Mouse (Mus musculus) neural tube, embryonic 12.5 days (tissue): Measurements from ENCODE around the gene Crtc3. TPM values are rescaled to one million over a fixed set of nuclear protein-coding genes. Genes with fewer than 3 reads are reported as not detected.

Experiments
- ATAC-seq: fragments of 200-750 bp; cut with Nextera tagmentation; 2 replicates; pipeline ENCODE4 v1.8.0; 2017; ENCODE audit warnings: low read depth, mild to moderate bottlenecking, moderate TSS enrichment, moderate library complexity; ENCODE audit not compliant: low FRiP score
- H3K27ac ChIP-seq: fragments of 300-500 bp; sonication (generic); 2 replicates; pipeline ENCODE4 v1.5.1; 2016
- H3K27me3 ChIP-seq: fragments of 300-500 bp; sonication (generic); replicated peaks from 2 replicates; pipeline ENCODE4 v1.6.1; 2016; ENCODE audit warnings: mild to moderate bottlenecking
- H3K36me3 ChIP-seq: fragments of 300-500 bp; sonication (generic); 2 replicates; pipeline ENCODE4 v1.6.1; 2016; ENCODE audit warnings: mild to moderate bottlenecking
- H3K4me1 ChIP-seq: fragments of 300-500 bp; sonication (generic); 2 replicates; pipeline ENCODE4 v1.6.1; 2016
- H3K4me2 ChIP-seq: fragments of 300-500 bp; sonication (generic); replicated peaks from 2 replicates; pipeline ENCODE4 v1.6.1; 2016; ENCODE audit warnings: mild to moderate bottlenecking
- H3K4me3 ChIP-seq: fragments of 300-500 bp; sonication (generic); 2 replicates; pipeline ENCODE4 v1.5.1; 2016
- H3K9ac ChIP-seq: fragments of 300-500 bp; sonication (generic); 2 replicates; pipeline ENCODE4 v1.6.1; 2016; ENCODE audit warnings: mild to moderate bottlenecking
- H3K9me3 ChIP-seq: fragments of 300-500 bp; sonication (generic); 2 replicates; pipeline ENCODE4 v1.6.1; 2016; ENCODE audit warnings: mild to moderate bottlenecking
- WGBS: fragments of 180-500 bp; shearing (Covaris S2); methylation state at CpG from one replicate; pipeline ENCODE4 v1.1.7; 2016; 5-methylcytosine and 5-hydroxymethylcytosine counted together
- polyA plus RNA-seq: library from polyadenylated mRNA; unstranded; fragments of >200 nt; fragmentation: Nextera tagmentation; extraction: Ambion mirVana; gene quantifications from 2 replicates; pipeline ENCODE4 v1.2.1, GENCODE M21; 2016

Crtc3 gene
- polyA plus RNA-seq, 1 experiment from 2014 or later = 14.6 TPM

DNA sequence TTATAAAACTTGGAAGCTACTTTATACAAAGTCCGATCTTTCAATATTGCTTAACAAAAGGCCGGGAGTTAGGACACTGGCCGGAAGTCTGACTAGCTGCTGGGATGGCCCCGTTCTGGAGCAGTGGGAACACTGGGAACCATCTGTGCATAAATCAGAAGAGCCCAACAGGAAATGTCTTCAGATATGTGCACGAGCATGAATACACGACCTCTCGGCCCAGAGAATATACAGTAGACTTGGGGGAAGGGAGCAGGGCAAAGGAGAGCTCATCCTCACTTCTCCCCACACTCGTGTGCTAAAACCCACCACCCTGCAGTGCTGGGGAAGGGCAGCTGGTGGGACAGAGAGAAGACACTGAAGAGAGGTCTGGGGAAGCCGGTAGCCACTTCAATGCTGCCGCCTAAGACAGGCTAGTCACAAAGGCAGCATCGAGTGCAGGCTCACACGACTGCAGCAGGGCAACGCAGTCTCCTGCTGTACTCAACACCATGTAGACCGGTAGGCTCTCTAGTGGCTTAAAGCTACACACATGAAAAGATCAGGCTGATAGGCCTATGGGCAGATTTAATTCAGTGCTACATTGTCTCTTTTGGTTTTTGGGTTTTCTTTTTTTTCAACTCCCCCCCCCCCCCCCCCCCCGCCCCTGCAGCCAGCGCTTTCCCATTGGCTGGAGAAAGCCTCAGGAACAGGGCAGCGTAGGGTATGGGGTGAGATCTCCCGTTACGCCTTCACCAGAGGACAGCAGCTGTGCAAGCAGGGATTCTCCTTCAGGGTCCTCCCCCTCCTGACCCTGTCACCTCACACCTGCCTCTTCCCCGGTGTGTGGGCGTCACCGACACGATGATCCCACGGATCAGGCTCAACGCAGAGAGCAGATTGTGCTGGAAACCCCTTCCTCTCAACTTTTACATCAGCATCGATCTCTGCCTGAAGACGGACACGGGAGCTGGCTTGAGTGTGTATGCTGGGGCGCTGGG lies 101.7 kb downstream of the Crtc3 start:
- 31% methylated on average over 27 of the region's 29 CpGs for WGBS
- no peak overlapping the region; the same call in 1 of the 2 replicates for H3K9ac ChIP-seq

DNA sequence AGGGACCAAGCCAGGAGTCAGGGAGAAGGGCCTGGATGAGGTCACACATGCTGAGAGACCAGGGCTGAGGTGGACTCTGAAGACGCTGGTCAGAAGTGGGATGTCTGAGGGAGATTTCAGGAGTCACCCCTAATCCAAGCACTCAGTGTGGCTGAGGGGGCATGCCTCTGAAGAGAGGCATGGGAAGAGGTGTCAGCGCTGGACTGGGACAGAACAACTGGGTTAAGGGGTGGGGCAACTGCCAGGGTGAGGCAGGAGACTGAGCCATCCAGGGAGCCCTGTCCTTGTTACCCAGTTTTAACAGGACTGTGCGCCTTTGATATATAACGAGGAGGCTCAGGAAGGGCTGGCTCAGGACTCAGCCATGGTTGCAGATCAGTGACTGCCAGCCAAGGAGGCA lies 102.5 kb downstream of the Crtc3 start:
- H3K27me3 ChIP-seq = no peaks in the 10 kb centered on the region
- peaks cover 18% of the 10 kb centered on the region for H3K36me3 ChIP-seq
- H3K4me1 ChIP-seq = peaks cover 10% of the 10 kb centered on the region
- no peak overlapping the region for H3K27ac ChIP-seq
- WGBS = 65% methylated on average over 4 of the region's 4 CpGs
- no peaks in the 10 kb centered on the region for H3K9me3 ChIP-seq
- H3K9ac ChIP-seq = no peak overlapping the region
- no peak overlapping the region for H3K4me2 ChIP-seq
- no peak for ATAC-seq
- H3K4me3 ChIP-seq = no peak overlapping the region

More for the DNA sequence above, 101.7 kb downstream of the Crtc3 start:
- ATAC-seq = peak; percentile 69
- Histone ChIP-seq H3K9me3 (no peaks in the 10 kb centered on the region), H3K27me3 (no peaks in the 10 kb centered on the region), H3K4me2 (peak overlapping the region; percentile 46), H3K36me3 (peaks cover 25% of the 10 kb centered on the region), H3K4me1 (peaks cover 10% of the 10 kb centered on the region), H3K27ac (no peak overlapping the region), H3K4me3 (peak overlapping the region; percentile 7; the same call in 1 of the 2 replicates)

DNA sequence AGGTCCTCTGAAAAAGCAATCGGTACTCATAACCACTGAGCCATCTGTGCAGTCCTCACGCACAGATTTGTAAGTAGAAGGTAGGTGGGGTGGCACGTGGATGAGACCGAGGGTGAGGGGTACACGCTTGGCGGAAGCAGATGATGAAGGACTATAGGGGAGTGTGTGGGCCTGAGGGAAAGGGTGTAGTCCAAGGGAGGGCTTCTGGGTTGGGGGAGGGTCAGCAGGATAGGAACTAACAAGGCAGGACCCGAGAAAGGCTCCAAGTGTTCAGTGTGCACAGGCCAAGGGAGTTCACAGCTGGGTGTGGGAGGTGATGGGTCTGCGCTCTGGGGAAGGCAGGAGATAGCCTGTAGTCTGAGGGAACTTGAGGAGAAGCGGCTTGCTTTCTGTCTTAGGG lies 103.3 kb downstream of the Crtc3 start:
- Histone ChIP-seq H3K27me3 (no peaks in the 10 kb centered on the region), H3K9ac (no peak overlapping the region), H3K4me2 (no peak overlapping the region), H3K4me3 (no peak overlapping the region), H3K36me3 (peaks cover 15% of the 10 kb centered on the region), H3K9me3 (no peaks in the 10 kb centered on the region), H3K4me1 (peaks cover 10% of the 10 kb centered on the region), H3K27ac (no peak overlapping the region)
- no peak for ATAC-seq
- WGBS = 83% methylated on average over 9 of the region's 9 CpGs

DNA sequence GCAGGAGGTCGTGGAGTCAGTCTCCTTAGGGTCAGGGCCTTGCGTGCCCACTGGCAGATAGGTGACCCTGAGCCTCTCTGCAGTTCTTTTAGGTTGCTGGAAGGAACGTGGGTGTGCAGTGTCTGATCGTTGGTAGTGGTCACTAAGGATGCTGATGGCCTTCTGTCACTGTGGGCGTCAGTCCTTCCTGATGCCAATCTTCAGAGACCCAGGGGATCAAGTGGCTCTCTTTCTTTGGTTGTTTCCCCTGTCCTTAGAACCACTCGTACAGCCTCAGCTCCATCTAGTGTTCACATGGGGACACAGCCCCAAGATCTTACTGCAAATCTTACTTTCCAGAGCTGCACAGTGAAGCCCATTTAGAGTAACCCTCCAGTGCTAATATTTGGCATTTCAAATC lies 104.7 kb downstream of the Crtc3 start:
- no peak overlapping the region for H3K9ac ChIP-seq
- H3K4me3 ChIP-seq = no peak overlapping the region
- no peaks in the 10 kb centered on the region for H3K27me3 ChIP-seq
- no peak for ATAC-seq
- no peaks in the 10 kb centered on the region for H3K9me3 ChIP-seq
- peaks cover 10% of the 10 kb centered on the region for H3K4me1 ChIP-seq
- H3K36me3 ChIP-seq = peaks cover 1% of the 10 kb centered on the region
- H3K4me2 ChIP-seq = no peak overlapping the region
- 51% methylated on average over 6 of the region's 6 CpGs for WGBS
- no peak overlapping the region for H3K27ac ChIP-seq

DNA sequence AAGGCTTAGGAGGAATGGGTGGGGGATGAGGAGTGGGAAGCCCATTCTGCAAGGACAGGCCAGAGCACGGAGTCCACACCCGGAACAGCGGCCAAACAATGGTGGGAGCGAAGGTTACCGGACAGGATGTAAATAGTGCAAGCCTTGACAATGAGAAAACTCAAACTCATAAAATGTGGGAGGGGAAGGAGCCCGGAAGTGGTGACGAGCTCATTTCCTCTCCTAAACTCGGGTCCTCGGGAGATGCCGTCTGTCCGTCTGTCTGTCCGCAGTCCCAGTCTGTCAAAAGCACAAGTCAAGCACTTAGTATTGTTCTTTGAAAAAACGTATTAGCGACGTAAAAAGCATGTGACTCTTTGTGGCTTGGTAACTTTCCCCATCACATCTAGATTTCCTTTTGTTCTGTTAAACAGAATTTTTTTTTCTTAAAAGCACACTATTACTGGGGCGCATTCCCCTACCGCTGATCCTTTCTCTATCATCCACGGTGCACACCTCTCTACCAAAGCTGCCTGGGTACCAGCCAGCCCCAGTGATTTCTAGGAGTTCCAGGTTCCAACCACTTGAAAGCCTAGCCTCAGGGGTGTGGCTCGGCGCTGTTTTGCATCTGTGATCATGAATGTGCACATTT lies 105.7 kb downstream of the Crtc3 start:
- no peaks in the 10 kb centered on the region for H3K27me3 ChIP-seq
- peak overlapping the region; percentile 20; the same call in 1 of the 2 replicates for H3K4me2 ChIP-seq
- 55% methylated on average over 20 of the region's 20 CpGs for WGBS
- H3K27ac ChIP-seq = no peak overlapping the region
- no peak for ATAC-seq
- no peak overlapping the region for H3K4me3 ChIP-seq
- no peaks in the 10 kb centered on the region for H3K36me3 ChIP-seq
- peaks cover 10% of the 10 kb centered on the region for H3K4me1 ChIP-seq
- H3K9me3 ChIP-seq = no peaks in the 10 kb centered on the region
- no peak overlapping the region for H3K9ac ChIP-seq

DNA sequence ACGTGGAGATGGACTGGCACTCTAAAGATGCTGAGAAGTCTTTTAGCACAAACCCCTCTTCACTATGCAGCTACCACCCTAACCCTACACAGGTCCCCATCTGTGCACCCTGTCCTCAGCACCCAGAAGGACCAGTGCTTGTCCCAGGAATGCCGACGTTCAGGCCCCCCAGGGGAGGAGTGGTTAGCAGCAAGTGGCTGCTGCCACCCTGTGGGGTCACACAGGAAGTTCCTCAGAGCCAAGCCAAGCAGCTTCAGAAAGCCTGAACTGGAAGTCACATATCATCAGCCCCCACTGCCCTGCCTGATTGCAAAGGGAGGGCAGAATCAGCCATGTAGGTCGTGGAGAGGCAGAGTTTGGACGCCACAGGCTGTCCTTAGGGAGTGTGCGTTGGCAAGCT lies 108.3 kb downstream of the Crtc3 start:
- Histone ChIP-seq H3K9ac (no peak overlapping the region), H3K4me1 (no peaks in the 10 kb centered on the region), H3K27me3 (no peaks in the 10 kb centered on the region), H3K36me3 (no peaks in the 10 kb centered on the region), H3K4me3 (no peak overlapping the region), H3K9me3 (no peaks in the 10 kb centered on the region), H3K27ac (no peak overlapping the region), H3K4me2 (no peak overlapping the region)
- ATAC-seq = no peak
- WGBS = 37% methylated on average over 6 of the region's 6 CpGs

DNA sequence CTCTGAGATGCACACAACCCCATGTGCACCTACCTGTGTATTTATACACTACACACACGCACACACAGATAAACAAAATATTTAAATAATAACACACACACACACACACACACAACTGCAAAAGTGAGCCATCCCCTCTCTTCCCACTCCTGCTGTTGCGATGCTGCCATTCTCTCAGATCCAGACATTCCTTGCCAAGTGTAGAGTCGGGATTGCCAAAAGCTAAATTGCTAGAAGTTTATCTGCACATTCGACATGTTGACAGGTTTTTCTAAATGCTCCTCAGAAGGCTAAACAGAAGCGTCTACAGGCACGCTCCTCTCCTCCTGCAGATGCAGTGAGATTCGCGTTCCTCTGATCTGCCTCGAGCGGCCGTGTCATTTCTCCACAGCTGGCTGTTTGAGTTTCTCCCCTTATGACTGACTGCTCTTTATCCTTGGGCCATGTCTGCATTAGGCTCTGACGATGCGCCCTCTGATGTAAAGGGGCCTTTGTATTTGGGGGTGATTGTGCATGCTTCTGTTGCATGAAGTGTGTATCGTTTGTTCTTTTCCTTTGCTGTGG lies 111.2 kb downstream of the Crtc3 start:
- ATAC-seq = no peak
- Histone ChIP-seq H3K27me3 (no peaks in the 10 kb centered on the region), H3K27ac (no peak overlapping the region), H3K4me3 (no peak overlapping the region), H3K36me3 (no peaks in the 10 kb centered on the region), H3K9me3 (no peaks in the 10 kb centered on the region), H3K9ac (no peak overlapping the region), H3K4me1 (no peaks in the 10 kb centered on the region), H3K4me2 (no peak overlapping the region)
- WGBS = 78% methylated on average over 14 of the region's 14 CpGs

DNA sequence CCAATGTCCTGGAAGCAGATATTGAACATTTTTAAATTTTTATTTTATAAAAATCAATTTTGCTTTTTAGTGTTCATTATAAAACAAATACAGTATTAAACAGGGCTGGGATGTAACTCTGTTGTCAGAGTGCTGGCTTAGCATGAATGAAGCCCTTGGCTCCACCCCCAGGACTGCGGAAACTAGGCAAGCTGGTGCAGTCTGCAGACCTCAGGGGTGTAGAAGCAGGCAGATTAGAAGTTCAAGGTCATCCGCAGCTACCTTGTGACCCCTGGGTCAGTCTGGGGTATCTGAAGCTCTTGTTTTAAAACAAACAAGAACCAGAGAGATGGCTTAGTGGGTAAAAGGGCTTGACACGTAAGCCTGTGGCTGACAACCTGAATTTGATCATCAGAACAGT lies 112.1 kb downstream of the Crtc3 start:
- Histone ChIP-seq H3K4me1 (no peaks in the 10 kb centered on the region), H3K4me3 (no peak overlapping the region), H3K27ac (no peak overlapping the region), H3K9me3 (no peaks in the 10 kb centered on the region), H3K9ac (no peak overlapping the region), H3K27me3 (no peaks in the 10 kb centered on the region), H3K4me2 (no peak overlapping the region), H3K36me3 (no peaks in the 10 kb centered on the region)
- 77% methylated on average over 3 of the region's 3 CpGs for WGBS
- no peak for ATAC-seq

DNA sequence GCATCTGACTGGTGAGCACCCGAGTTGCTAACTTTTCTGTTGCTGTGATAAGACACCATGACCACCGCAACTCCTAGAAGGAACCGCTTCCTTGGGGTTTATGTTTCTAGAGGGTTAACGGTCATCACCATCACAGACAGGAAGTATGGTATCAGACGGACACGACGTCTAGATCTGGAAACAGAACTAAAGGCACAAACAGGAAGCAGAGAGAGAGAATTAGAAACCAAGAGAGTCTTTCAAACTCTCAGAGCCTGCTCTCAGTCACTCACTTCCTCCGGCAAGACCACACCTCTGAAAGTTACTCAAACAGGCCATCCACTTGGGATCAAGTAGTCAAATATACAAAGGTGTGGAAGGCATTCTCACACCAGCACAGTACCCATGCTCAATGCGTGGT lies 112.9 kb downstream of the Crtc3 start:
- no peaks in the 10 kb centered on the region for H3K4me1 ChIP-seq
- H3K27me3 ChIP-seq = no peaks in the 10 kb centered on the region
- no peak overlapping the region for H3K4me3 ChIP-seq
- ATAC-seq = no peak
- no peak overlapping the region for H3K4me2 ChIP-seq
- H3K27ac ChIP-seq = no peak overlapping the region
- H3K36me3 ChIP-seq = no peaks in the 10 kb centered on the region
- 79% methylated on average over 9 of the region's 9 CpGs for WGBS
- H3K9ac ChIP-seq = no peak overlapping the region
- H3K9me3 ChIP-seq = no peaks in the 10 kb centered on the region

DNA sequence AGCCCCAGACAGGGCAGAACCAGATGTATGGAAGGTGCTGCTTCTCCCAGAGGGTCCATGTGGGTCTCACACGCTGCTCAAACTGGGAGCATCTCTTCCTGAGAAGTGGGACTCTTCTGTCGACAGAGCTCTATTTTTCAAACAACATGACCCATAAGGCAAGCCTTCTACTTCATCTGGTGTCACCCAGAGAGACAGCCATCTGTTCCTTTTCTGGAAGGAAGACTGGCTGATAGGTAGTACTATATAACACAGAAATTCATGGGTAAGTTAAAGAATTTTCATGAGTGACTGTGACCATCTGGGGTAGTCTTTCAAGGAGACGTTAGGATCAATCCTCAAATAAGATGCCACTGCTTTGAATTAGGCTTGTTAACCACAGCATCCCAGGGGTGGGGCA lies 115.6 kb downstream of the Crtc3 start:
- Histone ChIP-seq H3K36me3 (no peaks in the 10 kb centered on the region), H3K4me1 (no peaks in the 10 kb centered on the region), H3K4me2 (no peak overlapping the region), H3K9me3 (no peaks in the 10 kb centered on the region), H3K4me3 (no peak overlapping the region), H3K9ac (no peak overlapping the region), H3K27ac (no peak overlapping the region), H3K27me3 (no peaks in the 10 kb centered on the region)
- WGBS = 70% methylated on average over 3 of the region's 3 CpGs
- no peak for ATAC-seq

DNA sequence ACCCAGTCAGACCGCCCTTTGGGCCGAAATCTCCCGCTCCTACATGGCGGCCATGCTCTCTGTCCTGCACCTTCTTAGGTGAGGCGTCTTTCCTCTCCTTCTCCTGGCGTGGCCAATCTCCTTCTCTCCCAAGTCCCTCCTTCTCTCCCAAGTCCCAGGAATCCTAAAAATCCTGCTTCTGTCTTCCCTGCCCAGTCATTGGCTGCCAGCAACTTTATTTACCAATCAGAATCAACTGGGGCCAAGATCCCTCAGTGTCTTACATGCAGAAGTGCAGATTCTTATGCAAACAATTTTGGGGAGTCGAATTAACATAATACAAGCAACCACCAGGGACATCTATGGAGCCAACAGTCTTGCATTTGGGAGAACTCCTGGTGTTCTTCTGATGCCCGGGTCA lies 120.7 kb downstream of the Crtc3 start:
- no peak overlapping the region for H3K4me2 ChIP-seq
- WGBS = 79% methylated on average over 8 of the region's 8 CpGs
- H3K4me3 ChIP-seq = no peak overlapping the region
- H3K9ac ChIP-seq = no peak overlapping the region
- H3K27me3 ChIP-seq = no peaks in the 10 kb centered on the region
- H3K4me1 ChIP-seq = no peaks in the 10 kb centered on the region
- H3K9me3 ChIP-seq = no peaks in the 10 kb centered on the region
- H3K36me3 ChIP-seq = no peaks in the 10 kb centered on the region
- no peak for ATAC-seq
- no peak overlapping the region for H3K27ac ChIP-seq

DNA sequence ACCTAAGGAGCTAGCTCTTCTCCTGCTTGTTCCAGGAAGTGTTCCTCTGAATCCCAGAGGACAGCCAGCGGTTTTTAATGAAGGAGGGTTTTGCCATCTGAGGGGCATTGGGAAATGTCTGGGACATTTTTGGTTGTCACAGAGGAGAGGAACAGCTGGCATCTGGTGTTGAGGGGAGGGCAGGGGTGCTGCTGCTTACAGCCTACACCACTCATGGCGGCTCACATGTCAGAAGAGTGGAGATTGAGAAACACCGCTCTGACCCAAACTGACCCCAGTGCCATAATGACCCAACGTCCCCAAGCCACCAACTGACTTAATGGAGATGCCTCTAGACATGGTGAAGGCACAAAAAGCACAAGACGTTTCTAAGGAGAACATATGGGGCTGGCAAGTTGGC lies 126.7 kb downstream of the Crtc3 start:
- Histone ChIP-seq H3K9me3 (no peaks in the 10 kb centered on the region), H3K27me3 (no peaks in the 10 kb centered on the region), H3K4me1 (no peaks in the 10 kb centered on the region), H3K4me2 (no peak overlapping the region), H3K36me3 (no peaks in the 10 kb centered on the region), H3K9ac (no peak overlapping the region), H3K27ac (no peak overlapping the region), H3K4me3 (no peak overlapping the region)
- ATAC-seq = no peak
- WGBS = 75% methylated on average over 5 of the region's 5 CpGs
